Mouse (Mus musculus) liver, embryonic 13.5 days (tissue): ENCODE measurements at regions not wholly inside any gene's neighbourhood (a gene's known extent, or its start where the extent isn't known, plus 50 kb on each side); places are given as distances from the start of the nearest gene placed in this dataset.

Source experiments
- ATAC-seq: fragments of 200-750 bp; cut with Nextera tagmentation; 2 replicates; pipeline ENCODE4 v1.8.0; 2017; ENCODE audit warnings: low read depth, mild to moderate bottlenecking, moderate number of reproducible peaks, moderate library complexity
- DNase-seq: peaks from one replicate; pipeline ENCODE4 v3.0.0; 2022
- H3K27ac ChIP-seq: fragments of 300-500 bp; sonication (generic); 2 replicates; pipeline ENCODE4 v1.5.1; 2015; ENCODE audit warnings: moderate library complexity, mild to moderate bottlenecking, inconsistent platforms
- H3K27me3 ChIP-seq: fragments of 300-500 bp; sonication (generic); 2 replicates; pipeline ENCODE4 v1.6.1; 2015; ENCODE audit warnings: mild to moderate bottlenecking, inconsistent platforms
- H3K36me3 ChIP-seq: fragments of 300-500 bp; sonication (generic); 2 replicates; pipeline ENCODE4 v1.6.1; 2015; ENCODE audit warnings: mild to moderate bottlenecking, inconsistent platforms
- H3K4me1 ChIP-seq: fragments of 300-500 bp; sonication (generic); replicated peaks from 2 replicates; pipeline ENCODE4 v1.6.1; 2015; ENCODE audit warnings: inconsistent platforms
- H3K4me2 ChIP-seq: fragments of 300-500 bp; sonication (generic); 2 replicates; pipeline ENCODE4 v1.6.1; 2015; ENCODE audit warnings: inconsistent platforms, mild to moderate bottlenecking, moderate library complexity
- H3K4me3 ChIP-seq: fragments of 300-500 bp; sonication (generic); replicated peaks from 2 replicates; pipeline ENCODE4 v1.5.1; 2015; ENCODE audit warnings: mild to moderate bottlenecking, inconsistent platforms
- H3K9ac ChIP-seq: fragments of 300-500 bp; sonication (generic); 2 replicates; pipeline ENCODE4 v1.6.1; 2015; ENCODE audit warnings: mild to moderate bottlenecking, inconsistent platforms
- H3K9me3 ChIP-seq: fragments of 300-500 bp; sonication (generic); replicated peaks from 2 replicates; pipeline ENCODE4 v1.6.1; 2016; ENCODE audit warnings: inconsistent platforms
- WGBS: fragments of 180-500 bp; shearing (Covaris S2); methylation state at CpG from one replicate; pipeline ENCODE4 v1.1.7; 2015; ENCODE audit not compliant: insufficient replicate concordance; 5-methylcytosine and 5-hydroxymethylcytosine counted together

DNA sequence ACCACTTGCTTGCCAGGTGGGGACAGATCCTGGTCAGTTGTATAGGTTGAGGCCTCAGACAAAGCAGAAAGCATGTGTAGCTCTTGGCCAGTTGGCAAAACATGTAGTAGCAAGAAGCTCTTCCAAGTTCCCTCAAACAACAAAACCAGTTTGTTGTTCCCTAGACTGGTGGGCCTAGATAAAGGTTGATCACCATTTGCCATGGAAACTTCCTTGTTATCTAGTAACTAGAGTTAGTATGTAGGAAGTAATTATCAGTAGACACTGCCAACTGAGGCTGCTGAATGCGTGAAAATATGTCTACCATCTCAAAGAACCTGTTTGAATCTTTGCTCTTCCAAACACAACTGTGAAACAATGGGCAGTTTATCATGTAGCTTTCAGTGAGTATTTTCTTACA, 1098.7 kb downstream of the Pcdh18 start:
- Histone ChIP-seq H3K9me3 (no peaks in the 10 kb centered on the region), H3K4me3 (no peak overlapping the region), H3K36me3 (no peaks in the 10 kb centered on the region), H3K4me2 (no peak overlapping the region), H3K27me3 (no peaks in the 10 kb centered on the region), H3K27ac (no peak overlapping the region), H3K9ac (no peak overlapping the region), H3K4me1 (no peaks in the 10 kb centered on the region)
- ATAC-seq (no peak), DNase-seq (no peak)
- WGBS: 36% methylated on average over 1 of the region's 1 CpGs

DNA sequence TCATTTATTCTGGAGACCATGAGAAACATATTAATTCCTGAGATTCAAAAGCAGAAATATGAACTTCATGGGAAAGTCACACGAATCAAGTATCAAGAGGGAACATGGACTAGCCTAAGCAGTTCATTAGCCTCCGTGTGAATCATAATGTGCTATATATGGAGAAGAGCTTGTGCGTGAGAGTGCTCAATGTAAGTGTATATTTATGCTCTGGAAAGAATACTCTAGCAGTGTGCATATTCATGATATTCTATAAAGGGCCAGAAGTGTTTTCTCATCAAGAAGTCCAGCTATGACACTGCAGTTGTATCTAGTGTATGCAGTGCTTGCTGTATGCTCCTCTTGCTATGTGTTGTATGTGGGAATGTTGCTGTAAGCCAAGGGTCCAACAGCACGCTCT, 1102.0 kb downstream of the Pcdh18 start:
- Histone ChIP-seq H3K27me3 (no peaks in the 10 kb centered on the region), H3K9me3 (no peaks in the 10 kb centered on the region), H3K4me1 (no peaks in the 10 kb centered on the region), H3K27ac (no peak overlapping the region), H3K4me3 (no peak overlapping the region), H3K36me3 (no peaks in the 10 kb centered on the region), H3K4me2 (no peak overlapping the region), H3K9ac (no peak overlapping the region)
- WGBS: 58% methylated on average over 4 of the region's 4 CpGs
- ATAC-seq: no peak
- no peak for DNase-seq

DNA sequence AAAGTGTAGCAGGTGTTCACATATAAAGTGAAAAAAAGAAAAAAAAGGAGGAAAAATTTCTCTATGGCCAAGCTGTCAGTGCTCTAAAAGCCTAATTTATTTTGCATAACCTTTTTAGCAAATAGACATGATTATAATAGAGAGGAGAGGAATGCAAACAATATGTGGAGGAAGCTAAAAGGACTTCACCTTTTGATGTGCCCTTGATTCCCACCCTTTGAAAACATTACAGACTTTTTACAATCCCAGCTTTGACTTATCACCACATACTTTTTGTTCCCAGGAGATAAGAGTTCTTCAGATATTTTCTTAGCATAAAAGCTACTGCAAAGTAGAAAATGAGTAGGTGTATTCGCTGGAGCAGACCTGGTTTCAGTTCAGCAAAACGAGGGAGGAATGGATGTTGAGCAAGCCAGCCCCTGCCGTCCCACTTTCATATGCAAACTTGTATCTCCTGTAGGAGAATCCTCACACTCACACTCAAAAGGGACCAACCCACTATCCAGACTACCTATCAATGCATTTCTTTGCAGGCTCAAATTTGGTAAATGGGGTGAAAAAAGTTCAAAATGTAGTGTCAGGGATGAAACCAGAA, 1125.1 kb downstream of the Pcdh18 start:
- Histone ChIP-seq H3K4me3 (no peak overlapping the region), H3K36me3 (no peaks in the 10 kb centered on the region), H3K27ac (no peak overlapping the region), H3K9me3 (no peaks in the 10 kb centered on the region), H3K4me2 (no peak overlapping the region), H3K4me1 (no peaks in the 10 kb centered on the region), H3K27me3 (no peaks in the 10 kb centered on the region), H3K9ac (no peak overlapping the region)
- DNase-seq: no peak
- WGBS: 34% methylated on average over 3 of the region's 3 CpGs
- no peak for ATAC-seq

DNA sequence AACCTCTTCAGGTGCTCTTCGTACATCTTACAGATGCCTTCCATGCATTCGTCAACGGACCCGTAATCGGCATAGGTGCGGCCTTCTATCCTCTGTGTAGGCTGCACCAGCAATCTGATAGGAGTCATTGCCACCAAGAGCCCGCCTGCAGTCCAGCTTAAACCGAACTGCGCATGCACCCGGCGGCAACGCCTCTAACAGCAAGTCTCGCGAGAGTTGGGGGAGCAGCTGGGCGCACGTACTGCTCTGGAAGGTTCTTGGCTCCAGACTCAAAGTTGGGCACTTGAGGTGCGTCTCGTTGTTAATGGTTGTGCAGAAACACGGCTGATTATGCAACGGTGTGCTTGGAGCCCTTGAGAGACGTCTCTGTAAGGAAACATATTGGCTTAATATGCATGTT, 1148.2 kb downstream of the Pcdh18 start:
- no peak for ATAC-seq
- 84% methylated on average over 21 of the region's 21 CpGs for WGBS
- Histone ChIP-seq H3K27ac (no peak overlapping the region), H3K4me2 (no peak overlapping the region), H3K4me3 (no peak overlapping the region), H3K27me3 (no peaks in the 10 kb centered on the region), H3K4me1 (no peaks in the 10 kb centered on the region), H3K36me3 (no peaks in the 10 kb centered on the region), H3K9ac (no peak overlapping the region), H3K9me3 (no peaks in the 10 kb centered on the region)
- DNase-seq: no peak

DNA sequence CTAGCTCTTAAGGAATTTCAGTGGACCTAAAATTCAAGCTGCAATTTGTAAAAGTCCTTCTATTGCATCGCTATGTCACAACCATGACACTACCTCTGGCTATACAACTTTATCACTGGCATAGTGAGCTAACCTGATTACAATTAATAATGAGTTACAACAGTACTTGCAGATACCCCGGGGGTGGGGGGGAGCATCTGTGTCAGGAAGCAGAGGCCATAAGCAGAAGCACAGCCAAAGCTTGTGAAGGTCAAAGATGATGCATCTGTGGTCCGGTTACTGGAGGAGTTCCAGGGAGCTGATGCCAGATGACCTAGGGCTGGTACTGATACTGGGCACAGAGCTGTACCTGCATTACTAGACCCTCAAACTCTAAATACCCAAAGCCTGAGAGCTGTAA, 1152.3 kb downstream of the Pcdh18 start:
- no peak for DNase-seq
- H3K9ac ChIP-seq: no peak overlapping the region
- no peaks in the 10 kb centered on the region for H3K4me1 ChIP-seq
- H3K4me2 ChIP-seq: no peak overlapping the region
- no peak overlapping the region for H3K27ac ChIP-seq
- ATAC-seq: no peak
- no peaks in the 10 kb centered on the region for H3K9me3 ChIP-seq
- H3K27me3 ChIP-seq: no peaks in the 10 kb centered on the region
- H3K4me3 ChIP-seq: no peak overlapping the region
- 65% methylated on average over 3 of the region's 3 CpGs for WGBS
- H3K36me3 ChIP-seq: no peaks in the 10 kb centered on the region

DNA sequence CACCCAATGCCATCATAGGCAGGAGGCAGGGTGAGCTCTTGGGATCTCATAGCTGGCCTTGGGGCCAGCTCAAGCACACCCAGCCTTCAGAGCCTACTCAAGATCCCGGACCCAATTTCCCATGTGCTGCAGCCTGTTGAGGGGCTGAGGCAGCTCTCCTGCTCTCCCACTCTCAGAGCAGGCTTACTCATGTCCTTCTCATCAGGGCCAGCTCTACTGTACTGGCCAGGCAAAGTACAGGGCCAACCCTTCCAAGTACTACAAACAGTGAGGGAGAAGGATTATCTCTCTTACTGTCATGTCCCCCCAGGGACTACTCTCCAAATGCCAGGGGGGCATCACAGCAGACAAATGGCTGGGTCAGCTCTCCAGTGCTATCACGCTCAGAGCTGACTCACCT, 1169.8 kb downstream of the Pcdh18 start:
- Histone ChIP-seq H3K9ac (no peak overlapping the region), H3K27me3 (no peaks in the 10 kb centered on the region), H3K27ac (no peak overlapping the region), H3K4me3 (no peak overlapping the region), H3K36me3 (no peaks in the 10 kb centered on the region), H3K9me3 (no peaks in the 10 kb centered on the region), H3K4me2 (no peak overlapping the region), H3K4me1 (no peaks in the 10 kb centered on the region)
- DNase-seq: no peak
- no peak for ATAC-seq
- WGBS: 71% methylated on average over 2 of the region's 2 CpGs

DNA sequence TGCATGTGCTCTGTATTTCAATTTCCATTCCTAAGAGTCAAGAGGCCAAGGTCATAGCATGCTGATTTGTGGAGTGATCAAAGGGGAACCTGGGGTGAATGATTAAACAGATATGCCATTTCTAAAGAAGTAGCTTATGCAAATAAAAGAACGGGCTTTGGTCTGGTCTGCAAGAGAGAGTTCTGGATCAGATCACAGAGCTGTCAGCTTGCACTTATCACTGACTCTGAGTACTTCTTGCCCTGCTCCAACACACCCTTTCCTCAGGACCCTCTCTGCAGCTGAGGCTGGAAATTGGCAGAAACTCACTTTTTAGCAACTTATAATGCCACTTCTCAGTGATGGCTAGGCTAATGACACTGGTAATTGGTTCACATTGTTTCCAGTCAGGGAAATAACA, 1171.0 kb downstream of the Pcdh18 start:
- ATAC-seq (peak; percentile 71), DNase-seq (no peak)
- Histone ChIP-seq H3K9me3 (no peaks in the 10 kb centered on the region), H3K9ac (no peak overlapping the region), H3K4me3 (no peak overlapping the region), H3K27me3 (no peaks in the 10 kb centered on the region), H3K36me3 (no peaks in the 10 kb centered on the region), H3K4me1 (no peaks in the 10 kb centered on the region), H3K4me2 (no peak overlapping the region), H3K27ac (no peak overlapping the region)
- 23% methylated on average over 1 of the region's 1 CpGs for WGBS

DNA sequence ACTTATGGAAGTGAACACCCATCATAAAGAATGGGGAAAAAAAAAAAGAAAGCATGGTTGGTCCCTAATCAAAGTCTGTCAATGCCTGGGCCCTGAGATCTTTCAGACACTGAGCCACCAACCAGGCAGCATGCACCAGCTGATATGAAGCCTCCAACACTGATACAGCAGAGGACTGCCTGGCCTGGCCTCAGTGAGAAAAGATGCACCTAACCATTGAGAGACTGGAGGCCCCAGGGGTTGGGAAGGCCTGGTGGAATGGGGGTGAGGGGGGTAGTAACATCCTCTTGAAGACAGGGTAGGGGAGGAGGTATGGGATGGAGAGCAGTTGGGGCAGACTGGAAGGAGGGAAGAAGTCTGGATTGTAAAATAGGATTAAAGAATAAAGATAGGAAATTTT, 1172.8 kb downstream of the Pcdh18 start:
- Histone ChIP-seq H3K27ac (no peak overlapping the region), H3K4me2 (no peak overlapping the region), H3K4me1 (no peaks in the 10 kb centered on the region), H3K4me3 (no peak overlapping the region), H3K9ac (no peak overlapping the region), H3K9me3 (no peaks in the 10 kb centered on the region), H3K36me3 (no peaks in the 10 kb centered on the region), H3K27me3 (no peaks in the 10 kb centered on the region)
- no peak for DNase-seq
- no peak for ATAC-seq

DNA sequence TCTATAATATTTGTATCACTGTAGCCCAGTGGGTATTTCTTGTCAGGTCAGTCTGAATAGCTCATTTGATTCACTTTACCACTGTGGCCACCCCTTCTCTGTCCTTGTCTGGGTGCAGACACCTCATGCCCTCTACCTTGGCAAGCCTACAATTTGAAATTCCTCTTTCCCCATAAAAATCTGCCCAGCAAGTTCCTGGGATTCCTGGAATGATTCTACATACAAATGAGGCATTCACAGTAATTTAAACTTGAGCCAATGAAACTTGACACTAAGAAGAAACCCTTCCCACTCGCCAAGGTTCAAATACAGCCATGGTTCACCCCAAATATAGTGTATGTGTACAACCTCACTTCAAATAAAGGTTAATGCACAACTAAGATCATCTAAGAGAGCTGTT, 1174.6 kb downstream of the Pcdh18 start:
- Histone ChIP-seq H3K4me1 (no peaks in the 10 kb centered on the region), H3K27me3 (no peaks in the 10 kb centered on the region), H3K9me3 (no peaks in the 10 kb centered on the region), H3K9ac (no peak overlapping the region), H3K4me2 (no peak overlapping the region), H3K4me3 (no peak overlapping the region), H3K27ac (no peak overlapping the region), H3K36me3 (no peaks in the 10 kb centered on the region)
- ATAC-seq: no peak
- 47% methylated on average over 1 of the region's 1 CpGs for WGBS
- no peak for DNase-seq

DNA sequence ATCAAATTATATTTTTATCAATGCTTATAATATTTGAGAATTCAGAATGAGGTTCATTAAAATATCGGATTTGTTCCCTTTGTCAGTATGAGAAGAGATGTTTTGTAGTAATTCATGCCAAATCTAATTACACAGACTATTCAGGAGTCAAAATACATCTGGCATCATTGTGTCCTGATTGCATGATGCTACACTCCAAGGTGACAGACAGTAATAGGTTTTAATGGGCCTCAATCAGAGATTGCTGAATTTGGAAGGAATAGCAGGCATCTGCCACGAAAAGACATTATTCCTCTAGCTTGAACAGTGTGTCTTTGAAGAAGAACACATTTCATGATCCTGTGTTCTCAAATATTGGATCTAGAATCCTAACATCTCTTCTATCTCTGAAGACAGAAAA, 1177.2 kb downstream of the Pcdh18 start:
- 60% methylated on average over 2 of the region's 2 CpGs for WGBS
- DNase-seq (no peak), ATAC-seq (no peak)
- Histone ChIP-seq H3K9ac (no peak overlapping the region), H3K4me1 (no peaks in the 10 kb centered on the region), H3K27ac (no peak overlapping the region), H3K36me3 (no peaks in the 10 kb centered on the region), H3K4me2 (no peak overlapping the region), H3K27me3 (no peaks in the 10 kb centered on the region), H3K9me3 (no peaks in the 10 kb centered on the region), H3K4me3 (no peak overlapping the region)

DNA sequence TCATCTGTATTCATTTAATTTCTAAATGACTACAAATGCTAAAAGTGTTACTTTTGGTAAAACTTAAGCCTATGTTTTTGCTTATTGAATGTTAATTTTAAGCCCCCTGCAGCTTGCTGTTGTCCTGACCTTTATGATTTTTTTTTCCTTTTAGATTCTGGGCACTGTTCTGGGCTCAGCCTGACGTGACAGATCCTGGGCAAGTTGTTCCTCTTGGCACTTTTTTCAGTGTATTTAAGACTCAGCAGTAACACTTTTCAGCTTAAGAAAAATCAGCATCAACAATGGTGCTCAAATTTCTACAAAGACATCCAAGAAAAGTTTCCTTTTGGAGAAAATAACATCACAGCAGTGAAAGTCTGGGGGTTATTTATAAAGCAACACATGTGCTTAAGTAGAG, 1177.9 kb downstream of the Pcdh18 start:
- no peak overlapping the region for H3K9ac ChIP-seq
- no peaks in the 10 kb centered on the region for H3K4me1 ChIP-seq
- no peaks in the 10 kb centered on the region for H3K27me3 ChIP-seq
- no peak for DNase-seq
- no peaks in the 10 kb centered on the region for H3K9me3 ChIP-seq
- no peak overlapping the region for H3K4me3 ChIP-seq
- H3K36me3 ChIP-seq: no peaks in the 10 kb centered on the region
- no peak overlapping the region for H3K27ac ChIP-seq
- H3K4me2 ChIP-seq: no peak overlapping the region
- ATAC-seq: no peak
- WGBS: 44% methylated on average over 1 of the region's 1 CpGs

DNA sequence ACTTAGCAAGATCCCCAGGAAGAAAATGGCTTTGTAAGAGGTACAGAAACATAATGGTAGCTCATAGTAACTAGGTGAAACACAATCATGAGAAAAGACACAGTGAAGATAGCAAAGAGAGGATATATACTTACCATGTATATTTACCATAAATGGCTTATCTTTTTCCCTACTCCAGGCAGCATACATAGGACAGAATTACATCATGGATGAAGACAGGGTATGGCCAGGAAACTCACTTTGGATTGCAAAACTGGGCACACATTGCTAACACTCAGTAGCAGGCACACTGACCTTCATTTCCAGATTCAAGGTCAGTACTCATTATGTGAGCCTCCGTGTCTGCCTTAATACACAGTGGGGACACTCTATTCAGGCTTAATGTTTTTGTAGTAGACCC, 1210.5 kb downstream of the Pcdh18 start:
- WGBS: 70% methylated on average over 1 of the region's 1 CpGs
- Histone ChIP-seq H3K9ac (no peak overlapping the region), H3K27me3 (no peaks in the 10 kb centered on the region), H3K4me3 (no peak overlapping the region), H3K27ac (no peak overlapping the region), H3K4me1 (no peaks in the 10 kb centered on the region), H3K36me3 (no peaks in the 10 kb centered on the region), H3K9me3 (no peaks in the 10 kb centered on the region), H3K4me2 (no peak overlapping the region)
- DNase-seq (no peak), ATAC-seq (no peak)
